Comparison of ENCODE assay signal across 11 mouse cellular contexts in the genomic region with DNA sequence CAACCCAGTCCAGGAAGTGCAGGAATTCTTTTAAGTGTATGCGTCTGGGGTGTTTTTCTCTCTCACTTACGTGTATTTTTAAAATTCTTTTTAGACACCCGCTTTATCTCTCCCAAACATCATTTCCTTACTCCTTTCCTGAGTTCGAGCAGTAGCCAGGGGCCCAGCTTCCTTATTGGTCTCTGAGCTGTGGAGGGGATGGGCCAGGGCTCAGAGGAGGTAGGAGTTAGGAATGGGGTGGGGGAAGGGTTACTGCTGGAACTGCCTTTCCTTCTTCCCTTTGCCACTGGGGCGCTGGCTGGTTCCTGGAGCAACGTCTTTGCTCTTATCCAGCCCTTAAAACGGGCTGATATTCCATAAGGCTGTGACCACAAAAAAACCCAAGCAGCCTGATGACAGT.
DNase-seq lines count a peak whose midpoint lies in the region; ATAC-seq and TF ChIP-seq lines count a peak whose summit lies in the region.
"Had no signal": no experiment of that assay in that cellular context is flagged by ENCODE, and none has a peak within 500 bp of the region (broad histone marks: within the 10 kb centered on the region; RNA-seq: fewer than 3 reads in every experiment).

No protein-coding gene starts in this region.

- H3K79me2 ChIP-seq in heart, adult 2 months (replicated peaks; ENCODE audit: control insufficient read depth, insufficient read depth, low read length) = no peaks in the 10 kb centered on the region

- no peak for ATAC-seq in megakaryocyte progenitor cell, adult 5-6 weeks (replicated peaks; ENCODE audit: poor library complexity)
- ATAC-seq: activated CD4-positive, CD25-positive, alpha-beta regulatory T cell, adult 4 months had no signal

- peak overlapping the region; percentile 79 for H3K27ac ChIP-seq in gastrocnemius, adult 2 months
- peak overlapping the region; percentile 86 for H3K27ac ChIP-seq in heart, adult 2 months
- H3K27ac ChIP-seq: embryonic facial prominence, embryonic 12.5 days had no signal

- peaks cover 1% of the 10 kb centered on the region for H3K4me1 ChIP-seq in heart, adult 2 months (ENCODE audit: control insufficient read depth, insufficient read depth, low read length)
- H3K4me1 ChIP-seq: embryonic facial prominence, embryonic 12.5 days had no signal

- WGBS in heart, adult 2 months = 30% methylated on average over 7 of the region's 7 CpGs

- no peaks in the 10 kb centered on the region for H3K27me3 ChIP-seq in heart, adult 2 months (ENCODE audit: control insufficient read depth, insufficient read depth, low read length)
- H3K27me3 ChIP-seq: embryonic facial prominence, embryonic 12.5 days had no signal

- intact Hi-C loops in gastrocnemius, adult 2 months (cut with DNase I) = loop anchor here (5.0 kb wide), 1 partner anchor 40 kb away; no protein-coding TSS in a partner anchor
- intact Hi-C loops in gastrocnemius, postnatal 36 days (cut with DNase I) = no loop called here
- intact Hi-C loops in heart, adult 2 months (cut with DNase I) = loop anchor here (1.0 to 5.0 kb wide), 2 partner anchors 40 to 55 kb away; no protein-coding TSS in a partner anchor

- peaks cover 7% of the 10 kb centered on the region for H3K36me3 ChIP-seq in heart, adult 2 months (ENCODE audit: control insufficient read depth, insufficient read depth, low read length)
- H3K36me3 ChIP-seq: embryonic facial prominence, embryonic 12.5 days had no signal

- H3K9ac ChIP-seq in heart, adult 2 months (ENCODE audit: low read depth, low read length) = peak overlapping the region; percentile 69
- H3K9ac ChIP-seq: embryonic facial prominence, embryonic 12.5 days had no signal

- no peak for TF ChIP-seq EP300 in heart, adult 2 months (IDR thresholded peaks at IDR 0.05; ENCODE audit: insufficient read depth, low read depth, low read length)

- peak; percentile 91 for TF ChIP-seq POLR2A in heart, adult 2 months (IDR thresholded peaks at IDR 0.05; ENCODE audit: insufficient read depth, low read depth, low read length)

- DNase-seq in gastrocnemius, adult 2 months = peak; percentile 20
- no peak for DNase-seq in gastrocnemius, postnatal 36 days
- DNase-seq in heart, adult 2 months = peak; percentile 44 to 55
- peak; percentile 47 for DNase-seq in kidney, adult 9 months
- DNase-seq in lung, postnatal 10 days = peak; percentile 60
- no peak for DNase-seq in thymus, adult 18-20 months
- no peak for DNase-seq in urinary bladder, postnatal 4 days (ENCODE audit: low spot score in 2 of 2)
- DNase-seq: left cerebral cortex, postnatal 4 days had no signal

- H3K4me3 ChIP-seq in gastrocnemius, adult 2 months = peak overlapping the region; percentile 58
- H3K4me3 ChIP-seq in heart, adult 2 months = peak overlapping the region; percentile 48
- H3K4me3 ChIP-seq: embryonic facial prominence, embryonic 12.5 days had no signal

- TF ChIP-seq CTCF in gastrocnemius, adult 2 months (IDR thresholded peaks at IDR 0.05) = no peak
- no peak for TF ChIP-seq CTCF in heart, adult 2 months (IDR thresholded peaks at IDR 0.05)

Comparison
In these comparisons a context has a peak if more than half of its experiments do, and no peak if none do; other contexts are left out.
1. DNase-seq: peak in gastrocnemius, adult 2 months (single experiment), heart, adult 2 months (2 of 2), kidney, adult 9 months (single experiment) and lung, postnatal 10 days (single experiment); none in gastrocnemius, postnatal 36 days (0 of 2), thymus, adult 18-20 months (0 of 2) and urinary bladder, postnatal 4 days (0 of 2).